Mouse (Mus musculus) erythroblast, embryonic 14.5 days (primary cell): ENCODE measurements around the gene Ube2g1. TPM values are rescaled to one million over a fixed set of nuclear protein-coding genes. Genes with fewer than 3 reads are reported as not detected.

Source experiments
- H3K27me3 ChIP-seq: 2 replicates; pipeline ENCODE4 v1.6.1; 2012; ENCODE audit warnings: inconsistent platforms; ENCODE audit not compliant: control insufficient read depth
- H3K36me3 ChIP-seq: 2 replicates; pipeline ENCODE4 v1.6.1; 2012; ENCODE audit warnings: mild to moderate bottlenecking, inconsistent platforms; ENCODE audit not compliant: control insufficient read depth
- H3K4me1 ChIP-seq: 2 replicates; pipeline ENCODE4 v1.6.1; 2012; ENCODE audit warnings: inconsistent platforms; ENCODE audit not compliant: control insufficient read depth
- H3K4me3 ChIP-seq: replicated peaks from 2 replicates; pipeline ENCODE3; 2012; ENCODE audit warnings: moderate library complexity, mild to moderate bottlenecking, inconsistent platforms
- H3K9me3 ChIP-seq: 2 replicates; pipeline ENCODE4 v1.6.1; 2012; ENCODE audit warnings: low read length, inconsistent platforms, mixed read lengths; ENCODE audit not compliant: control insufficient read depth
- GATA1 ChIP-seq: IDR thresholded peaks from 2 replicates; pipeline ENCODE4 v1.6.1; 2012; ENCODE audit warnings: low read length, inconsistent platforms, mixed read lengths
- TAL1 ChIP-seq: IDR thresholded peaks from 3 replicates; pipeline ENCODE4 v1.6.1; 2012; ENCODE audit warnings: low read length, inconsistent platforms, mixed read lengths
- polyA plus RNA-seq: library from polyadenylated mRNA; stranded (reverse); fragments of >175 nt; gene quantifications from 2 replicates; pipeline ENCODE4 v1.2.3, GENCODE M21; 2012

The Ube2g1 gene
- polyA plus RNA-seq, 1 experiment = 1.4 TPM

DNA sequence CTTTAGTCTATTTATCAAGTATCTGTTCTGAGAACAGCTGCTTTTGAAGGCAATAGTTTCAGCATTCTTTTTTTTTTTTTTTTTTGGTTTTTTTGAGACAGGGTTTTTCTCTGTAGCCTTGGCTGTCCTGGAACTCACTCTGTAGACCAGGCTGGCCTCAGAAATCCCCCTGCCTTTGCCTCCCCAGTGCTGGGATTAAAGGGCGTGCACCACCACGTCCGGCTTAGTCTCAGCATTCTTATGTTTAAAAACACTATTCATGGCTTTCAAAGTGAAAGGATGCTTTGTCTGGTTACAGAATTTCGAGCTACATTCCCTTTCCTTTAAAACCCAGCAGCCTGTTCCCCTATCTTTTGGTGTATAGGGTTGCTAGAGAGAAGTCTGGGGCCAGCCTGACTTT lies 35.6 kb downstream of the Ube2g1 start:
- TF ChIP-seq TAL1 = no peak
- TF ChIP-seq GATA1 = no peak
- Histone ChIP-seq H3K9me3 (no peaks in the 10 kb centered on the region), H3K4me1 (no peaks in the 10 kb centered on the region), H3K36me3 (no peaks in the 10 kb centered on the region), H3K27me3 (no peaks in the 10 kb centered on the region), H3K4me3 (no peak overlapping the region)

DNA sequence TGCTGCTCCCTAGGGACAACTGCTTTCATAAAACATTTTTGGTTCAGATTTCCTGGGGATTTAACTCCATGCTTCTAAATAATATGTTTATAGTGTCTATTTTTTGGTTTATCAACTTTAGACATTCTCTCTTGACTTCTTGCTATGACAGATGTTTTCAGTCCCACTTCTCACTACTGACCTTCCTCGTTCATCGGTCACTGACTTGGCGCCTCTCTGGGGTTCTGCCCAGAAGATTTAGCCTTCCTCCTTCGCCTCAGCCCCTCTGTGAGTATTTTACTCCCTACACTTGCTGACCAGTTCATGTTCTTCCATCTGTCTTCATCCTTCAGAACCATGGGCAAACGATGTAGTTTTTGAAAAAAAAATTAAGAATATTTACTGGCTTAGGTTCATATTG lies 38.3 kb downstream of the Ube2g1 start:
- Histone ChIP-seq H3K4me3 (no peak overlapping the region), H3K27me3 (no peaks in the 10 kb centered on the region), H3K36me3 (no peaks in the 10 kb centered on the region), H3K4me1 (no peaks in the 10 kb centered on the region), H3K9me3 (no peaks in the 10 kb centered on the region)
- no peak for TF ChIP-seq GATA1
- TF ChIP-seq TAL1 = no peak

DNA sequence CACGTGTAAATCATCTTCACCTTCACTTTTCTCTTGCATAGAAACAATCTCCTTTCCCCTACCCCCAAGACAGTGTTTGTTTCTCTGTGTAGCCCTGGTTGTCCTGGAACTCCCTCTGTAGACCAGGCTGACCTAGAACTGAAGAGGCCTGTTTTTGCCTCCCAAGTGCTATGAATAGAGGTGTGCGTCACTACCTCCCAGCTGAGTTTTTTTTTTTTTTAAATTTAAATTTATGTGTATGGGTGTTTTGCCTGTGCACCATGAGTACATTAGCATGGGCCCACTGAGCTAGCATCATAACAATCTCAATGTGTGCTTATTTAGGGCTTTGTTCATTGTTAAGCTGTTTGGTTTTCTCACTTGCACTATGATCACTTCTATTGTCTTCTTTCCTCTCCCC lies 43.3 kb downstream of the Ube2g1 start:
- Histone ChIP-seq H3K9me3 (no peaks in the 10 kb centered on the region), H3K4me3 (no peak overlapping the region), H3K27me3 (no peaks in the 10 kb centered on the region), H3K36me3 (no peaks in the 10 kb centered on the region), H3K4me1 (no peaks in the 10 kb centered on the region)
- TF ChIP-seq GATA1 (no peak), TAL1 (no peak)

DNA sequence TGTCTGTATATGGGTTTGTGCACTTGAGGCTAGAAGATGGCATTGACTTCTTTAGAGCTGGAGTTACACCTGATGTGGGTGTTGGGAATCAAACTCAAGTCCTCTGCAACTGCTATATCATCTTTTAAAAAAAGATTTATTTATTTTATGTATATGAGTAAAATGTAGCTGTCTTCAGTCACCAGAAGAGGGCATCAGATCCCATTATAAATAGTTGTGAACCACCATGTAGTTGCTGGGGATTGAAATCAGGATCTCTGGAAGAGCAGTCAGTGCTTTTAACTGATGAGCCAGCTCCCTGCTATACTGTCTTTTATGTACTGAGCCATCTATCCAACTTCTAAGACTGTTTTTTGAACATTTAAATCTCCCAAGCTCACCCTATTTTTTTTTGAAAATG lies 52.8 kb downstream of the Ube2g1 start:
- no peak overlapping the region for H3K4me3 ChIP-seq
- no peak for TF ChIP-seq GATA1
- TF ChIP-seq TAL1 = no peak
- H3K4me1 ChIP-seq = peaks cover 2% of the 10 kb centered on the region; the same call in 1 of the 2 replicates
- no peaks in the 10 kb centered on the region for H3K27me3 ChIP-seq
- H3K9me3 ChIP-seq = peaks cover 2% of the 10 kb centered on the region; the same call in 1 of the 2 replicates
- no peaks in the 10 kb centered on the region; the same call in 1 of the 2 replicates for H3K36me3 ChIP-seq

DNA sequence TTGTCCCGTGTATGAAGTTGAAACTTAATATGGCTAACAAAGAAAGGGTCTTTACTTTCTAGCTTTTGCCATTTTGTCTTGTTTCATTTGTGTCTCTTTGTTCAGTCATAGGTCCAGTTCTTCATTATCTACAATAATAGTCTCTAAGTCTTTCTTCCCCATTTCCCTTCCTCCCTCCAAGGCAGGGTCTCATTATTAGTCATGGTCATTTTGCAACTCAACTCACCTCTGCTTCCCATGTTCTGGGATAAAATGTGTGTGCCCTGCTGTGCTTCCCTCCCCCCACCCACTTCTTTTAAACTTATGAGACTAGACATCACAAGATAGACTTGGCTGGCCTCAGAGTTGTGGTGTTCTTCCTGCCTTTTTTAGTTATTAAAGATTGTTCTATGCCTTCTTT lies 53.3 kb downstream of the Ube2g1 start:
- TF ChIP-seq GATA1 = no peak
- no peak for TF ChIP-seq TAL1
- peaks cover 2% of the 10 kb centered on the region; the same call in 1 of the 2 replicates for H3K9me3 ChIP-seq
- no peaks in the 10 kb centered on the region for H3K27me3 ChIP-seq
- peaks cover 2% of the 10 kb centered on the region; the same call in 1 of the 2 replicates for H3K4me1 ChIP-seq
- no peaks in the 10 kb centered on the region; the same call in 1 of the 2 replicates for H3K36me3 ChIP-seq
- no peak overlapping the region for H3K4me3 ChIP-seq

DNA sequence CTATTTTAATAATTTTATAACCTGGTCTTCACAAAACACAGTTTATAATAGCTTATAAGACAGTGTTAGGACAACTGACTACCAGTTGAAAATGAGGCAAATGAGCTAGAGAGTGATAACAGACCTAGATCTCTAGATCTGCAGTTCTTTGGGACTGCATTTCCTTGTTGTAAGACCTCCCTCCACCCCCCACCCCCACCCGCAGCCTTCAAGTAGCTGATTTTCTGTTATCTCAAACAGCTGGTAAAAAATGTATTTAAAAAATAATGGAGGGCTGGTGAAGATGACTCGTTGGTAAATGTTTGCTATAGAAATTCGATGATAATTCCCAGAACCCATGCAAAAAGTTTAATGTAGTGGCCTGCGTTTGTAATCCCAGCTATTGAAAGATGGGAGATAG lies 57.6 kb downstream of the Ube2g1 start:
- no peaks in the 10 kb centered on the region for H3K9me3 ChIP-seq
- peaks cover 2% of the 10 kb centered on the region; the same call in 1 of the 2 replicates for H3K4me1 ChIP-seq
- H3K4me3 ChIP-seq = no peak overlapping the region

DNA sequence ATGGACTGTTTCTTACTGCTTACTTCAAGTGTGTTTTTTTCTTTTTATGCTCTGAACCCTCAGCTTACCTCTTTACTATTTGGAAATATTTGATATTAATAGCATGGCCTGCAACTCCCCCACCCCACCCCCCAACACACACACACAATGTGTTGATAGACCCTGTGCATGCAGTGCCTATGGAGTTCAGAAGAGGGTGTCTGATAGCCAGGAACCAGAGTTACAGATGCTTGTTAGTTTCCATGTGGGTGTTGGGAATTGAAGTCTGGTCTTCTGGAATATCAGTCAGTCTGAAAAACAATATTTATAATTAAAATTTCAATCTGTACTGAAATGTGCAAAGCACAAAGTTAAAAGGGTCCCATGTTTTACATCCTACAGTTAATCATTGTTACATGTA lies 63.6 kb downstream of the Ube2g1 start:
- Histone ChIP-seq H3K4me1 (peaks cover 11% of the 10 kb centered on the region), H3K9me3 (no peaks in the 10 kb centered on the region), H3K36me3 (peaks cover 4% of the 10 kb centered on the region), H3K4me3 (no peak overlapping the region), H3K27me3 (no peaks in the 10 kb centered on the region)
- TF ChIP-seq TAL1 (no peak), GATA1 (no peak)

More for the DNA sequence above, 57.6 kb downstream of the Ube2g1 start:
- H3K27me3 ChIP-seq = no peaks in the 10 kb centered on the region
- TF ChIP-seq GATA1 (no peak), TAL1 (no peak)
- H3K36me3 ChIP-seq = peaks cover 4% of the 10 kb centered on the region

DNA sequence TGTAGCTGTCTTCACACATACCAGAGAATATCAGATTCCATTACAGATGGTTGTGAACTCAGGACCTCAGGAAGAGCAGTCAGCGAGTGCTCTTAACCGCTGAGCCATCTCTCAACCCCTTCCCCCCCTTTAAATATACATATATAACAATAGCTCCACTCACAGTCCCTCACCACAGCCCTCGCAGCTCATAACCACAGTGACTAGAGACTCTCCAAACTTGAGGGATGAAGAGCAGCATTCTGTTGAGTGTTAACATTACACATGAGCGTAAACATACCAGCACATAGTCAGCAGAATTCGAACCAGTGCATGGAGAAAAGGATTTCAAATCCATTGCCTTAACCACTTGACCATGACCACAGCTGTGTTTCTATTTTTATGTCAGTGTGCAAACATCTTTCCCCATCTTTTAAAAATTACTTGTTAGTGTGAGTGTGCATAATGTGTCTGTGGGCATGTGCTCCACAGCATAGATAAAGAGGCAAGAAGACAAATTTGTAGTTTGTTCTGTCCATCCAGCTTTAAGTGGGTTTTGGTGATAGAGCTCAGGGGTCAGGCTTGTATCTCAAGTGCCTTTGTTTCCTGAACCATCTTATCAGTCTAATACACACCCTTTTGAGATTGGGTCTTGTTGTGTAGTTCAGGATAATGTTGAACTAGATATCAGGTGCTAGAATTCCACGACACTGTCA lies 64.4 kb downstream of the Ube2g1 start:
- Histone ChIP-seq H3K4me3 (no peak overlapping the region), H3K4me1 (peaks cover 11% of the 10 kb centered on the region), H3K36me3 (peaks cover 4% of the 10 kb centered on the region), H3K9me3 (no peaks in the 10 kb centered on the region), H3K27me3 (no peaks in the 10 kb centered on the region)
- TF ChIP-seq GATA1 (no peak), TAL1 (no peak)

DNA sequence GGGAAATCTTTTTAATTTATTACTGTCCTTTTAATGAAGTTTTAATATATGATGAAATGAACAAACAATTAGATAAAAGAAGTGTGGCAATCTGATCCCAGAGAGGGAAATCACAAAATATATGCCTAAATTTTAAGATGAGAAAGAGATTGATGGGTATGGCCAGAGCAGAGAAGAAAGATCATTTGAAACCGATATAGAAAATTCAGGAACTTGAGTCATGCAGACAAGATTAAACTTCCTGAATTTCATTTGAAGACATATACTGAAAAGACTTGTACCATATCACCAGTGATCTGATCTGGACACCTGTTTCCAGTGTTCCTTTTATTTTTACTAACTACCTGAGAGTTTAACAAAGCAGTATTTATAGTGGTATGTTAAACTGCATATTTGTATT lies 65.4 kb downstream of the Ube2g1 start:
- TF ChIP-seq GATA1 = no peak
- no peak for TF ChIP-seq TAL1
- Histone ChIP-seq H3K9me3 (no peaks in the 10 kb centered on the region), H3K27me3 (no peaks in the 10 kb centered on the region), H3K4me3 (no peak overlapping the region), H3K36me3 (peaks cover 4% of the 10 kb centered on the region), H3K4me1 (peaks cover 11% of the 10 kb centered on the region)
